Mouse (Mus musculus) hematopoietic stem cell, adult 5-6 weeks (primary cell): ENCODE data around the gene Vmn1r205. TPM values are rescaled to one million over a fixed set of nuclear protein-coding genes. Genes with fewer than 3 reads are reported as not detected.
"Not testable (repeated sequence)": the region's sequence is repeated elsewhere in the genome, so short reads cannot be mapped to it uniquely, and the experiment has no call there.

Source experiments
- ATAC-seq, 2 experiments: fragments of 125-278 bp in 1 of 2; replicated peaks in 1 of 2; 2 replicates each; pipeline ENCODE4 v1.8.0; 2016 to 2017; ENCODE audit warnings: inconsistent platforms in 2 of 2, mild to moderate bottlenecking in 2 of 2, moderate number of reproducible peaks in 2 of 2, low read depth in 1 of 2, moderate TSS enrichment in 1 of 2; ENCODE audit not compliant: low FRiP score in 2 of 2, poor library complexity in 2 of 2, severe bottlenecking in 2 of 2, insufficient read depth in 1 of 2, low TSS enrichment in 1 of 2
- total RNA-seq: library from RNA; stranded (forward); fragments of 172-1452, 232-1000 nt; gene quantifications from 2 replicates; pipeline ENCODE4 v1.2.3, GENCODE M21; 2017

The Vmn1r205 gene
- not detected in 2 replicates for total RNA-seq

DNA sequence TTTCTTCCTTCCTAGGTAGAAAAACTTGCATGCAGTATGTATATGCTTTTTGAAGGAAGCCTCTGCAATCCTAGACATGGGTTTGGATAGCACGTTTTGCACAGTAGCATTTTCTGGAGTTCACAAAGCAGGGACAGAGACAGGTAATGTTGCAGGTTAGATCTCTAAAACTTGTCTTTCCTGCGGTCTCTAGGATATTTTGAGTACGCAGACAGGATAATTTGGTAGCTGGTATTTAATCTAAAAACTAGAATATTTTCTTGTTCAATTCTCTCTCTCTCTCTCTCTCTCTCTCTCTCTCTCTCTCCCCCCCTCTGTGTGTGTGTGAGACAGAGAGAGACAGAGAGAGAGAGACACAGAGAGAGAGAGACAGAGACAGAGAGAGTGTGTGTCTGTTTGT lies at the start of gene Vmn1r205:
TSS of gene Vmn1r205 (minus strand) at position 101 of the 400 bp plus-strand sequence.
- ATAC-seq = no peak

DNA sequence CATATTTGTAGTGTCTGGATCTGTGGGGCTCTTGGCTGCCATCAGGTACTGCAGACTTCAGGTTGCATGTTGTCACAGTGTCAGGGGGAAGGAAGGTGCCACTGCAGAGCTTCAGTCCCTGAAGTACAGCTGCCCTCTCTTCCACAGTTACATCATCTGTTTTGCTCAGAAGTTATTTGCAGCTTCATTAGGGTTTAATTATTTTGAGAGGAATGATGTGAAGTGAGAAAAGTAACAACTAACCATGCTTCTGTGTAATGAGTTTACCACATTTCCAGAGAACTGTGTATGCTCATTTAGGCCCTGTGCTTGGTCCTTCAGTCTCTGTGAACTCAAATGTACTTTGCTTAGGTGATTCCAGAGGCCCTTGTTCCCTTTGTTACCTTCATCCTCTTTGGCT lies 31.4 kb upstream of the Vmn1r205 start, which contains the start of gene Vmn1r206:
TSS of gene Vmn1r206 (minus strand) at position 101 of the 400 bp plus-strand sequence.
- not testable (repeated sequence) for ATAC-seq

DNA sequence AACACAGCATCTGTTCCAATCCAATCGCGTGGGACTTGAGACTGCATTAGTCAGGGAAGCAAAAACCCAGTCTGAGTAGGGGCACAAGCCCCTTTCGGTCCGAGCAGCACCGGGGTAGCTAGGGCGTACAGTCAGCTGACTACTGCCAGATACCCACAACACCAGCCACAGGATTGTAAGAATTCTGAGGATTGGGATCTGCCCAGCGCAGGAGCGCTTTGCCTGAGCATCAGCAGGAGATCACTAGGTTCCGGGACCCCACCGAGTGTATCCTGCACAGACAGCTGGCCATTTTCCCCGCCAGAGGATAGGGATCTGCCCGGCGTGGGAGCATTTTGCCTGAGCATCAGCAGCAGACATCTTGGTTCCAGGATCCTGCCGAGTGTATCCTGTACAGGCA lies 9.5 kb downstream of the Vmn1r205 start:
- ATAC-seq = not testable (repeated sequence)

- ATAC-seq = not testable (repeated sequence)
Observed at GRCm38 (mm10) chr13:22574911-22575310, 17.9 kb downstream of the Vmn1r205 start.

DNA sequence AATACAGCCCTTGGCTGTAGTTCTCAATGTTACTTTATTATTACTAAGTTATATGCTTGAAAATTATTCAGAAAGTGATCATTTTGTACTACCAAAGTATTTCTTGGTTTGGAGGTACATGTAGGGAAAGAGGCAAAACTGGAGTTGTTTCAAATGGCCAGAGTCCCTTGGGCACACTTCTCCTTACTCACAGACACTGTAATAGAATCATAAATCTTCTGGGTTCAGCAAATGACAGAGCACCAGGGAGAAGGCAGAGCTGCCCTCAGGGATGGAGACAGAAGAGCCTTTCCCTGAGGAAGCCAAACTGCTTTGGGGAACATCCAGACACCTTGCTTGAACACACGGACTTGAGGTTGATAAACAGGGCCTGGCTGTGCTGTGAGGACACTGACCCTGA lies 39.9 kb downstream of the Vmn1r205 start, which contains the start of gene Vmn1r204:
TSS of gene Vmn1r204 (plus strand) at position 301 of the 400 bp plus-strand sequence.
- ATAC-seq = not testable (repeated sequence)

Other genes starting within 250 kb of the Vmn1r205 start
- gene Vmn1r198, start 242.6 kb downstream of the Vmn1r205 start, total RNA-seq = not detected in 2 replicates
- not detected in 2 replicates for gene Vmn1r199, start 213.2 kb downstream of the Vmn1r205 start, total RNA-seq
- gene Vmn1r200, start 202.6 kb downstream of the Vmn1r205 start, total RNA-seq = not detected in 2 replicates
- not detected in 2 replicates for gene Vmn1r201, start 121.1 kb downstream of the Vmn1r205 start, total RNA-seq
- gene Vmn1r202, start 87.6 kb downstream of the Vmn1r205 start, total RNA-seq = not detected in 2 replicates
- gene Vmn1r203, start 74.9 kb downstream of the Vmn1r205 start, total RNA-seq = 0.10 and 0.19 TPM in 2 replicates
- not detected in 2 replicates for gene Vmn1r204, start 39.8 kb downstream of the Vmn1r205 start, total RNA-seq
- not detected in 2 replicates for gene Vmn1r206, start 31.3 kb upstream of the Vmn1r205 start, total RNA-seq
- not detected in 2 replicates for gene Vmn1r207-ps, start 136.6 kb upstream of the Vmn1r205 start, total RNA-seq
- not detected in 2 replicates for gene Vmn1r208, start 184.4 kb upstream of the Vmn1r205 start, total RNA-seq
- gene Vmn1r209, start 216.7 kb upstream of the Vmn1r205 start, total RNA-seq = not detected in 2 replicates
- not detected in 2 replicates for gene Vmn1r210, start 238.3 kb upstream of the Vmn1r205 start, total RNA-seq